Mouse (Mus musculus) testis, adult 2 months (tissue): Measurements from ENCODE around the gene Cdk1. TPM values are rescaled to one million over a fixed set of nuclear protein-coding genes. Genes with fewer than 3 reads are reported as not detected.

ENCODE experiments used
- H3K27ac ChIP-seq: fragments of 200-500 bp; 2 replicates; pipeline ENCODE4 v1.5.1; 2012; ENCODE audit warnings: low read depth, low read length; ENCODE audit not compliant: control insufficient read depth, insufficient read depth
- H3K27me3 ChIP-seq: fragments of 200-500 bp; 2 replicates; pipeline ENCODE4 v1.6.1; 2012; ENCODE audit warnings: mild to moderate bottlenecking, low read length, moderate library complexity; ENCODE audit not compliant: control insufficient read depth, insufficient read depth
- H3K36me3 ChIP-seq: fragments of 200-500 bp; 2 replicates; pipeline ENCODE4 v1.6.1; 2012; ENCODE audit warnings: mild to moderate bottlenecking, low read length; ENCODE audit not compliant: control insufficient read depth, insufficient read depth
- H3K4me1 ChIP-seq: fragments of 200-500 bp; 2 replicates; pipeline ENCODE4 v1.6.1; 2012; ENCODE audit warnings: low read length; ENCODE audit not compliant: control insufficient read depth, insufficient read depth
- H3K4me3 ChIP-seq: fragments of 200-500 bp; 2 replicates; pipeline ENCODE4 v1.5.1; 2012; ENCODE audit warnings: low read depth, mild to moderate bottlenecking, low read length, moderate library complexity, mixed read lengths; ENCODE audit not compliant: control insufficient read depth
- CTCF ChIP-seq: fragments of 200-500 bp; IDR thresholded peaks from 2 replicates; pipeline ENCODE4 v1.5.1; 2012; ENCODE audit warnings: low read depth, mild to moderate bottlenecking, inconsistent platforms, low read length, moderate library complexity; ENCODE audit not compliant: control insufficient read depth, insufficient read depth, insufficient replicate concordance
- POLR2A ChIP-seq: fragments of 200-500 bp; IDR thresholded peaks from 2 replicates; pipeline ENCODE4 v1.6.1; 2012; ENCODE audit warnings: low read depth, mild to moderate bottlenecking, inconsistent platforms, low read length, moderate library complexity; ENCODE audit not compliant: control insufficient read depth
- polyA plus RNA-seq: library from polyadenylated mRNA; depleted of rRNA; stranded (reverse); fragments of >200 nt; gene quantifications from 2 replicates; pipeline ENCODE4 v1.2.3, GENCODE M21; 2012

The Cdk1 gene
- polyA plus RNA-seq, 1 experiment: 49.2 TPM

DNA sequence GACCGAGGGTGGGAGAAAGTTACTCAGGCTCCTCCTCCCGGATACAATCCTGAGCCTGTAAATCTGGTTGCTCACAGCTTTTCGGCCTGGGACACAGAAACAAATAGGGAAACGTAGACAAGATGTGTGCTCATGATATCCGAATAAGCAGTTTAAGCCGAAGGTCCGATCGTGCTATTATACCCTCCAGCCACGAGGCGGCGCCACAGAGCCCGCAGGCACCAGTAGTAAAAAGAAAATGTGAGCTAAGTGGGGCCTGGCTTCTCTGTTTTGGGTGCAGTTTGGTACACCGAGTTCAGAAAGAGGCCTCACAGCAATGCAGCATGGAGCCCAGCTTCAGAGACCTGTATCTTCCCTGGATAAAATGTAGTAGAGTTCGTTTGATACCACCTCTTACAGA lies 46.5 kb downstream of the Cdk1 start:
- TF ChIP-seq POLR2A (no peak), CTCF (peak; percentile 88)
- H3K27me3 ChIP-seq: no peaks in the 10 kb centered on the region
- H3K4me1 ChIP-seq: peaks cover 6% of the 10 kb centered on the region
- H3K27ac ChIP-seq: no peak overlapping the region
- H3K4me3 ChIP-seq: peak overlapping the region; percentile 71
- no peaks in the 10 kb centered on the region for H3K36me3 ChIP-seq

DNA sequence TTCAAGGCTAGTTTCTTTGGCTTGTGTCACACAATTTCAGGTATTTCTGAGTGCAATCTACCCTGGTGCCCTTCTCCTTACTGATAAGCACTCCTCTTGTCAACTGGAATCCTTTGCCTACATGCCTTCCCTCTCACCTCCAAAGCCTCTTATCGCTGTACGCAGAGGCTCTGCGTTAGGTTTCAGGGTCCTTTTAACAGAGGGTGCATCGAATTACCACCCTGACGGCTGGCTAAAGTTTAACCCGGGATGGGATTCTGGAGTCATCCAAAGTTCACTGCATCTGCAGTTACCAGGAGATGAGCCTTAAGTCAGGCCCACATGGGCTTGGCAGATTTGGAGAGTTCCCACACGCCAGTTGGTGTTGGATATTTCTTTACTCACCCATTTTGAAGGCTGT lies 47.1 kb downstream of the Cdk1 start:
- H3K27ac ChIP-seq: no peak overlapping the region
- no peaks in the 10 kb centered on the region for H3K27me3 ChIP-seq
- TF ChIP-seq CTCF: no peak
- no peak for TF ChIP-seq POLR2A
- H3K4me1 ChIP-seq: peaks cover 6% of the 10 kb centered on the region
- no peaks in the 10 kb centered on the region for H3K36me3 ChIP-seq
- H3K4me3 ChIP-seq: peak overlapping the region; percentile 71

DNA sequence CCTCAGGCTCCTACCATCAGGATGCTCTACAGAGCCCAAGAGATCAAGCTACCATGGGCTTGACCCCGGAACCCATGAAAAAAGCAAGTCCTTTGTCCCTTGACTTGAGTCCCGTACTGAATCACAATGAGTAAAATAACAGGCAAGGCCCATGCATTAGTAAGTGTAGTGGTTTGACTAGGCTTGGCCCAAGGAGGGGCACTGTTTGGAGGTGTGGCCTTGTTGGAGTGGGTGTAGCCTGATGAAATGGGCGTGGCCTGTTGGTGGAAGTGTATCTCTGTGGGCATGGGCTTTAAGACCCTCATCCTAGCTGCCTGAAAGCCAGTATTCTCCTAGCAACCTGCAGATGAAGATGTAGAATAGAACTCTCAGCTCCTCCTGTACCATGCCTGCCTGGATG lies 47.9 kb downstream of the Cdk1 start:
- H3K27ac ChIP-seq: no peak overlapping the region
- no peaks in the 10 kb centered on the region for H3K36me3 ChIP-seq
- H3K27me3 ChIP-seq: no peaks in the 10 kb centered on the region
- H3K4me3 ChIP-seq: peak overlapping the region; percentile 40; the same call in 1 of the 2 replicates
- no peak for TF ChIP-seq CTCF
- H3K4me1 ChIP-seq: peaks cover 6% of the 10 kb centered on the region

DNA sequence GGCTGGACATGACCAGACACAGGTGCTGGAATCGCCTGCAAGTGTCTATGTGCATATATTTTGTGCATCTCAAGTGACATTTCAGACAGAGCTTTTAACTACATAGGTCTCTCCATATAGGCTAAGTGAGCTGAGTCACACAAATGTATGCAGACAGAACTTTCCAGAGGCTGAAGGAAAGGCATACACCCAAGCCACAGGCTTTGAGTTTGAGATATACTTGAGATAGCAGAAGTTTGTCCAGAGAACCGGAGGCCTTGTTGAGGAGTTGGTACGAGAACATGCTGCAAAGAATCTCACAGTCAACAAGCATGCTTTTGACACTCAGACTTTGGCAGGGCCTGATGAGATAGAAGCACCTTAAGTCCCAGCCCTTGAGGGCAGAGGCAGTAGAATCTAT lies 50.1 kb downstream of the Cdk1 start:
- no peaks in the 10 kb centered on the region for H3K36me3 ChIP-seq
- H3K27ac ChIP-seq: no peak overlapping the region
- no peaks in the 10 kb centered on the region for H3K27me3 ChIP-seq
- TF ChIP-seq CTCF (no peak), POLR2A (no peak)
- peaks cover 6% of the 10 kb centered on the region for H3K4me1 ChIP-seq
- H3K4me3 ChIP-seq: no peak overlapping the region

DNA sequence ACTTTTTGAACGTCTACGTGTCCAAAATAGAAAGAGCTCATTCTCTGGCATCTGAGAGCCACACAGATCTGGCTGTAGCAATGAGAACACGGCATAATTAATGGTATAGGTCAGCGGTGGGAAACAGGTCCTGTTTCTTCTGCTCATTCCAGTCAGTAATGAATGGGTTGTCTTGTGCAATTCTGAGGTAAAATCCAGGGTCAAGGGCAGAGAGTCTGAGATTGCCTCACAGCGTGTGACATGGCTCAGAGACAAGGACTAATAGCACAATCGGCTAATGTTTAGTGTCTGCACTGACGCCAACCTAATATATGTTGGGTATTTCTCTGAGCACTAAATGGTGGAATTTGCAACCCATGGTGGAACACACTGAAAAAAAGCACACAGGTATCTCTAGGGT lies 52.8 kb downstream of the Cdk1 start:
- no peaks in the 10 kb centered on the region for H3K36me3 ChIP-seq
- no peaks in the 10 kb centered on the region for H3K27me3 ChIP-seq
- no peak for TF ChIP-seq CTCF
- TF ChIP-seq POLR2A: no peak
- H3K4me1 ChIP-seq: peaks cover 2% of the 10 kb centered on the region; the same call in 1 of the 2 replicates
- no peak overlapping the region for H3K27ac ChIP-seq
- H3K4me3 ChIP-seq: no peak overlapping the region

DNA sequence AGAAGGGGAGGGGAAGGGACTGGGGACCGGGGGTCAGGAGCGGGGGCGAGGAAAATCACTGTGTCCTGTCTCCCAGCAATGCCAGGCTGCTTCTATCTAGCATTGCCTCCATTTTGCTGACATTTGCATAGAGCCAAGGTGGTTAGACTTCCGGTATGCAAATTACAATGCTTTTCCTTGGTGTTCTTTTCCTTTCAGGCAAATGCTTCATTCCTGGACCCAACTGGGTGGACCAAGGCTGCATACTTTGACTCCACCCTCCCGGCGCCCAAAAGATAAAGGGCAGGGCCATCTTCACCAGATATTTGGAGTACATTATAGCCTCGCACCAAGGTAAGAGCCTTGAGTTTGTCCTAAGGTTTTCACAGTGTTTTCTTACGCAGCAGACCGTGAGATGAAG lies 56.8 kb downstream of the Cdk1 start:
- TF ChIP-seq CTCF (no peak), POLR2A (no peak)
- no peaks in the 10 kb centered on the region for H3K36me3 ChIP-seq
- H3K27me3 ChIP-seq: no peaks in the 10 kb centered on the region
- peak overlapping the region; percentile 9; the same call in 1 of the 2 replicates for H3K4me3 ChIP-seq
- H3K27ac ChIP-seq: no peak overlapping the region
- peaks cover 2% of the 10 kb centered on the region; the same call in 1 of the 2 replicates for H3K4me1 ChIP-seq

DNA sequence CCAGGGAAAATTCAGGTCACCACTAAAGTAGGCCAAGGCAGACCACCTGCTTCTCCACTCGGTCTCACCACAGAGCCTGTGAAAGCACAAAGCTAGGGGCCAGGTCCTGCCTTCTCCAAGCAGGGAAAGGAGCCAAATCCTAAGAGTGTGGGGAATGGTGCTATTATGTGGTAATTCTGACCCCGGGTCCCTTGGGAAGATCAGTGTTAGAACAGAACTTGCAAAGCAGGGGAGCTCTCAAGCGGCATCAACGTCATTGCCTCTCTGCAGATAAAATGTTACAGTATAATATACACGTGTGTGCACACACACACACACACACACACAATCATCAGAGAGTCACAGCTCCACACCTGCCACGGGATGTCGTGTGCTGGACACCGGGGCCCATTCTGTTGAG lies 62.0 kb downstream of the Cdk1 start:
- H3K4me3 ChIP-seq: no peak overlapping the region
- H3K27ac ChIP-seq: no peak overlapping the region
- H3K27me3 ChIP-seq: no peaks in the 10 kb centered on the region
- H3K36me3 ChIP-seq: no peaks in the 10 kb centered on the region
- H3K4me1 ChIP-seq: no peaks in the 10 kb centered on the region
- TF ChIP-seq POLR2A (no peak), CTCF (no peak)

DNA sequence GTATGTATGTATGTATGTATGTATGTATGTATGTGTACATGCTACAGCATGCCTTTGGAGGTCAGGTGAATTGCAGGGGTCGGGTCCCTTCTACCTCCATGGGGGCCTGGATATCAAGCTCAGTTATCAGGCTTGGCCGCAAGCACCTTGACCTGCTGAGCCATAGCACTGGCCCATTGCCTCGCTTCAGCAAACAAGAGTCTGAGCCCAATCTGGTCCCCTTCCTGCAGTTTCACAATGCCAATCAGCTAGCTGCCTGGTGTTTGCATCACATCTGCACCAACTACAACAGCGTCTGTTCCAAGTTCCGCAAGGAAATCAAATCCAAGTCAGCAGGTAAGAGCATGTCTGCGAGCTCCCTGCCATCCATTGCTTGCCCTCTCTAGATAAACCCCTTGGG lies 64.0 kb downstream of the Cdk1 start:
- H3K36me3 ChIP-seq: no peaks in the 10 kb centered on the region
- TF ChIP-seq POLR2A (no peak), CTCF (no peak)

More for the DNA sequence above, 64.0 kb downstream of the Cdk1 start:
- Histone ChIP-seq H3K4me3 (no peak overlapping the region), H3K4me1 (no peaks in the 10 kb centered on the region), H3K27ac (no peak overlapping the region), H3K27me3 (no peaks in the 10 kb centered on the region)
